ENCODE assay signal across 10 mouse cellular contexts in genomic region chr13:68997386-68997785, GRCm38 (mm10). TPM values are rescaled to one million over a fixed set of nuclear protein-coding genes. Genes with fewer than 3 reads are reported as not detected.
A peak's percentile ranks its signal among the peaks of the same experiment; 100 is the strongest.
DNase-seq lines count a peak whose midpoint lies in the region; ATAC-seq lines count a peak whose summit lies in the region.
"Had no signal": no experiment of that assay in that cellular context is flagged by ENCODE, and none has a peak within 500 bp of the region (broad histone marks: within the 10 kb centered on the region; RNA-seq: fewer than 3 reads in every experiment).

No protein-coding gene starts in this region.

- ATAC-seq in lung, embryonic 15.5 days (ENCODE audit: borderline replicate concordance, extremely low read depth, low FRiP score, low TSS enrichment), result no peak
- ATAC-seq in limb, embryonic 13.5 days (ENCODE audit: low FRiP score, low read depth), result no peak
- ATAC-seq in stomach, embryonic 16.5 days (ENCODE audit: insufficient read depth, low FRiP score), result no peak

- H3K27me3 ChIP-seq in lung, embryonic 15.5 days, result peaks cover 27% of the 10 kb centered on the region
- peaks cover 6% of the 10 kb centered on the region for H3K27me3 ChIP-seq in limb, embryonic 13.5 days
- H3K27me3 ChIP-seq in stomach, embryonic 16.5 days (ENCODE audit: control insufficient read depth, insufficient read depth, low read length), result no peaks in the 10 kb centered on the region

- H3K4me2 ChIP-seq in lung, embryonic 15.5 days, result peak overlapping the region; percentile 78
- H3K4me2 ChIP-seq in limb, embryonic 13.5 days (replicated peaks), result peak overlapping the region; percentile 92
- H3K4me2 ChIP-seq in stomach, embryonic 16.5 days (ENCODE audit: low read depth, low read length), result peak overlapping the region; percentile 95

- peak overlapping the region; percentile 60 for H3K4me3 ChIP-seq in lung, embryonic 15.5 days
- peak overlapping the region; percentile 71 for H3K4me3 ChIP-seq in limb, embryonic 13.5 days
- H3K4me3 ChIP-seq in stomach, embryonic 16.5 days (replicated peaks; ENCODE audit: low read length), result peak overlapping the region; percentile 56
- H3K4me3 ChIP-seq: erythroblast, embryonic 14.5 days had no signal

- peak; percentile 62 for DNase-seq in gastrocnemius, adult 18-20 months (ENCODE audit: low spot score)
- no peak for DNase-seq in gastrocnemius, adult 8-10 months (ENCODE audit: low spot score in 2 of 2)
- DNase-seq in lung, postnatal 4 days, result no peak
- no peak for DNase-seq in cerebellum, adult 11-12 months
- DNase-seq in layer of hippocampus, adult 8-10 months (ENCODE audit: low spot score in 2 of 2), result no peak
- DNase-seq: thymus, postnatal 14 days had no signal

- H3K9me3 ChIP-seq in lung, embryonic 15.5 days, result no peaks in the 10 kb centered on the region
- no peaks in the 10 kb centered on the region for H3K9me3 ChIP-seq in limb, embryonic 13.5 days
- no peaks in the 10 kb centered on the region for H3K9me3 ChIP-seq in stomach, embryonic 16.5 days (replicated peaks; ENCODE audit: control insufficient read depth, low read length)

- H3K36me3 ChIP-seq in lung, embryonic 15.5 days, result no peaks in the 10 kb centered on the region
- H3K36me3 ChIP-seq in limb, embryonic 13.5 days, result no peaks in the 10 kb centered on the region
- no peaks in the 10 kb centered on the region for H3K36me3 ChIP-seq in stomach, embryonic 16.5 days (ENCODE audit: control insufficient read depth, insufficient read depth, low read length)

- no peak overlapping the region for H3K27ac ChIP-seq in lung, embryonic 15.5 days
- H3K27ac ChIP-seq in limb, embryonic 13.5 days, result no peak overlapping the region
- no peak overlapping the region for H3K27ac ChIP-seq in stomach, embryonic 16.5 days (ENCODE audit: low read length)

- peaks cover 24% of the 10 kb centered on the region for H3K4me1 ChIP-seq in lung, embryonic 15.5 days
- peaks cover 34% of the 10 kb centered on the region for H3K4me1 ChIP-seq in limb, embryonic 13.5 days
- H3K4me1 ChIP-seq in stomach, embryonic 16.5 days (ENCODE audit: control insufficient read depth, insufficient read depth, low read length), result peaks cover 21% of the 10 kb centered on the region

- 14% methylated on average over 10 of the region's 10 CpGs for WGBS in lung, embryonic 15.5 days
- 15% methylated on average over 10 of the region's 10 CpGs for WGBS in limb, embryonic 13.5 days
- 24% methylated on average over 10 of the region's 10 CpGs for WGBS in stomach, embryonic 16.5 days

- H3K9ac ChIP-seq in lung, embryonic 15.5 days, result peak overlapping the region; percentile 80
- H3K9ac ChIP-seq in limb, embryonic 13.5 days, result no peak overlapping the region
- H3K9ac ChIP-seq in stomach, embryonic 16.5 days (ENCODE audit: low read length), result no peak overlapping the region

RNA-seq across cellular contexts. Expression of gene Adcy2, which starts 2.0 kb away (rescaled TPM):
- total RNA-seq in gastrocnemius, adult 18-20 months (2021), result 10 to 100 TPM; 35.7 to 43.0 TPM
- 10 to 100 TPM; 42.3 to 48.5 (median 46.4) TPM for total RNA-seq in gastrocnemius, adult 8-10 months (2022)
- 20.6 and 22.2 TPM in 2 replicates for polyA plus RNA-seq in lung, embryonic 15.5 days (2015; fragmentation: Nextera tagmentation; extraction: Ambion mirVana)
- 5.9 and 6.1 TPM in 2 replicates for polyA plus RNA-seq in limb, embryonic 13.5 days (2015; fragmentation: Nextera tagmentation; extraction: Ambion mirVana)
- 0.99 and 1.6 TPM in 2 replicates for polyA plus RNA-seq in stomach, embryonic 16.5 days (2015; fragmentation: Nextera tagmentation; extraction: Ambion mirVana)
- 100 to 1,000 TPM; 105 to 117 (median 111) TPM for total RNA-seq in layer of hippocampus, adult 8-10 months (2022)
- polyA plus RNA-seq: erythroblast, embryonic 14.5 days had no signal
